Mouse (Mus musculus): ENCODE data around the gene Gmnn. TPM values are rescaled to one million over a fixed set of nuclear protein-coding genes. Genes with fewer than 3 reads are reported as not detected.

Gmnn gene
- total and polyA plus RNA-seq, 3 experiments, result 127 to 155 (median 129) TPM

GRCm38 (mm10) chr13:24787477-24787876 lies 25.8 kb upstream of the Gmnn start:
- no peak for DNase-seq (ENCODE audit: low read depth, low spot score)
- no peak overlapping the region for H3K4me3 ChIP-seq (ENCODE audit: control insufficient read depth in 1 of 2, insufficient read depth in 1 of 2, low read depth in 2 of 2, low read length in 2 of 2)
- H3K27me3 ChIP-seq (ENCODE audit: control insufficient read depth in 1 of 2, insufficient read depth in 2 of 2, low read length in 2 of 2), result no peaks in the 10 kb centered on the region
- H3K9me3 ChIP-seq (replicated peaks; ENCODE audit: insufficient read depth, low read length), result no peaks in the 10 kb centered on the region
- no peak overlapping the region for H3K27ac ChIP-seq (ENCODE audit: control insufficient read depth, low read depth, low read length)
- TF ChIP-seq CHD2 (IDR thresholded peaks at IDR 0.05; ENCODE audit: low read length) (no peak), E2F4 (IDR thresholded peaks at IDR 0.05; ENCODE audit: borderline replicate concordance, low read depth, low read length) (no peak), CHD1 (IDR thresholded peaks at IDR 0.05; ENCODE audit: low read depth, low read length) (no peak), ZMIZ1 (IDR thresholded peaks at IDR 0.05; ENCODE audit: low read depth, low read length) (no peak), NELFE (IDR thresholded peaks at IDR 0.05; ENCODE audit: low read depth, low read length) (no peak), MAZ (IDR thresholded peaks at IDR 0.05; ENCODE audit: low read depth, low read length) (no peak)
- peaks cover 4 to 19% of the 10 kb centered on the region in 2 experiments for H3K4me1 ChIP-seq (ENCODE audit: control insufficient read depth in 1 of 2, insufficient read depth in 2 of 2, low read length in 2 of 2)
- H3K9ac ChIP-seq (ENCODE audit: control insufficient read depth, low read depth, low read length, poor library complexity, severe bottlenecking), result no peak overlapping the region
- no peaks in the 10 kb centered on the region for H3K79me2 ChIP-seq (ENCODE audit: control insufficient read depth, insufficient read depth, low read length, poor library complexity)
- H3K36me3 ChIP-seq (ENCODE audit: control insufficient read depth in 1 of 2, insufficient read depth in 2 of 2, low read length in 2 of 2), result peaks cover 0 to 10% of the 10 kb centered on the region in 2 experiments; a peak in 2 of 4 replicates

GRCm38 (mm10) chr13:24786014-24786490 lies 24.3 kb upstream of the Gmnn start:
- Histone ChIP-seq H3K36me3 (ENCODE audit: control insufficient read depth in 1 of 2, insufficient read depth in 2 of 2, low read length in 2 of 2) (peaks cover 0 to 8% of the 10 kb centered on the region in 2 experiments; a peak in 2 of 4 replicates), H3K27me3 (ENCODE audit: control insufficient read depth in 1 of 2, insufficient read depth in 2 of 2, low read length in 2 of 2) (no peaks in the 10 kb centered on the region), H3K9ac (ENCODE audit: control insufficient read depth, low read depth, low read length, poor library complexity, severe bottlenecking) (peak overlapping the region; percentile 62), H3K4me1 (ENCODE audit: control insufficient read depth in 1 of 2, insufficient read depth in 2 of 2, low read length in 2 of 2) (peaks cover 8 to 18% of the 10 kb centered on the region in 2 experiments), H3K79me2 (ENCODE audit: control insufficient read depth, insufficient read depth, low read length, poor library complexity) (no peaks in the 10 kb centered on the region), H3K27ac (ENCODE audit: control insufficient read depth, low read depth, low read length) (peak overlapping the region; percentile 53), H3K9me3 (replicated peaks; ENCODE audit: insufficient read depth, low read length) (no peaks in the 10 kb centered on the region), H3K4me3 (ENCODE audit: control insufficient read depth in 1 of 2, insufficient read depth in 1 of 2, low read depth in 2 of 2, low read length in 2 of 2) (peak overlapping the region; percentile 47 to 54)
- DNase-seq (ENCODE audit: low read depth, low spot score), result peak; percentile 87
- TF ChIP-seq HCFC1 (IDR thresholded peaks at IDR 0.05; ENCODE audit: low read depth, low read length) (no peak), USF2 (IDR thresholded peaks at IDR 0.05; ENCODE audit: borderline replicate concordance in 1 of 2, insufficient read depth in 1 of 2, low read depth in 1 of 2, low read length in 2 of 2) (no peak), E2F4 (IDR thresholded peaks at IDR 0.05; ENCODE audit: borderline replicate concordance, low read depth, low read length) (peak; percentile 63; the same call in 1 of the 2 replicates), CTCF (IDR thresholded peaks at IDR 0.05 in 2 of 3, conservative IDR thresholded peaks at IDR 0.05 in 1 of 3; ENCODE audit: control insufficient read depth in 1 of 3, insufficient read depth in 1 of 3, low read depth in 2 of 3, low read length in 3 of 3, poor library complexity in 1 of 3, severe bottlenecking in 1 of 3) (no peak), ETS1 (IDR thresholded peaks at IDR 0.05; ENCODE audit: low read depth, low read length) (peak; percentile 13; the same call in 1 of the 2 replicates), MAFK (IDR thresholded peaks at IDR 0.05; ENCODE audit: borderline replicate concordance, low read depth, low read length) (no peak), MYC (IDR thresholded peaks at IDR 0.05; ENCODE audit: low read depth, low read length) (0 out of 2 replicates have a peak, but pooled peaks have one; percentile 61), ELF1 (IDR thresholded peaks at IDR 0.05; ENCODE audit: low read depth, low read length) (no peak), EP300 (IDR thresholded peaks at IDR 0.05; ENCODE audit: low read depth in 1 of 2, low read length in 2 of 2) (0 out of 4 replicates have a peak, but pooled peaks of 1 of the 2 experiments have one; percentile 5), ZMIZ1 (IDR thresholded peaks at IDR 0.05; ENCODE audit: low read depth, low read length) (no peak), MAZ (IDR thresholded peaks at IDR 0.05; ENCODE audit: low read depth, low read length) (no peak), MXI1 (IDR thresholded peaks at IDR 0.05; ENCODE audit: low read depth, low read length) (peak; percentile 53), USF1 (IDR thresholded peaks at IDR 0.05; ENCODE audit: low read depth, low read length) (0 out of 2 replicates have a peak, but pooled peaks have one; percentile 34), MAX (IDR thresholded peaks at IDR 0.05; ENCODE audit: low read length) (peak; percentile 80), ZC3H11A (IDR thresholded peaks at IDR 0.05; ENCODE audit: low read depth, low read length) (no peak), GABPA (IDR thresholded peaks at IDR 0.05; ENCODE audit: low read depth, low read length) (no peak)
